Mouse (Mus musculus) cortical plate, adult 2 months (tissue): ENCODE results near the gene Tnfaip8l2. TPM values are rescaled to one million over a fixed set of nuclear protein-coding genes. Genes with fewer than 3 reads are reported as not detected.

Experiments
- H3K27ac ChIP-seq: fragments of 200-500 bp; 2 replicates; pipeline ENCODE4 v1.5.1; 2012; ENCODE audit warnings: low read length, control low read depth, inconsistent platforms; ENCODE audit not compliant: insufficient read depth
- H3K4me1 ChIP-seq: fragments of 200-500 bp; 2 replicates; pipeline ENCODE4 v1.6.1; 2011; ENCODE audit warnings: low read length; ENCODE audit not compliant: control insufficient read depth, insufficient read depth
- H3K4me3 ChIP-seq: fragments of 200-500 bp; 2 replicates; pipeline ENCODE4 v1.5.1; 2011; ENCODE audit warnings: mild to moderate bottlenecking, low read length, control low read depth; ENCODE audit not compliant: insufficient read depth
- CTCF ChIP-seq: fragments of 200-500 bp; IDR thresholded peaks from 2 replicates; pipeline ENCODE4 v1.5.1; 2011; ENCODE audit warnings: mild to moderate bottlenecking, control low read depth, low read length; ENCODE audit not compliant: insufficient read depth; ENCODE audit errors: extremely low read depth
- POLR2A ChIP-seq: fragments of 200-500 bp; IDR thresholded peaks from 2 replicates; pipeline ENCODE4 v1.6.1; 2011; ENCODE audit warnings: mild to moderate bottlenecking, low read length, control low read depth; ENCODE audit not compliant: insufficient read depth; ENCODE audit errors: extremely low read depth
- polyA plus RNA-seq: library from polyadenylated mRNA; depleted of rRNA; stranded (reverse); fragments of >200 nt; gene quantifications from 2 replicates; pipeline ENCODE4 v1.2.3, GENCODE M21; 2012; rRNA removed

The Tnfaip8l2 gene
- polyA plus RNA-seq, result 5.1 and 5.2 TPM in 2 replicates

- Histone ChIP-seq H3K4me1 (no peaks in the 10 kb centered on the region), H3K27ac (no peak within 1 kb of the TSS), H3K4me3 (peak within 1 kb of the TSS; percentile 15; the same call in 1 of the 2 replicates)
- TF ChIP-seq POLR2A (no peak), CTCF (no peak)
These were observed at the start of gene Tnfaip8l2 for GRCm38 (mm10) chr3:95141952-95142616. Tnfaip8l2 (minus strand) TSS chr3:95142360.

DNA sequence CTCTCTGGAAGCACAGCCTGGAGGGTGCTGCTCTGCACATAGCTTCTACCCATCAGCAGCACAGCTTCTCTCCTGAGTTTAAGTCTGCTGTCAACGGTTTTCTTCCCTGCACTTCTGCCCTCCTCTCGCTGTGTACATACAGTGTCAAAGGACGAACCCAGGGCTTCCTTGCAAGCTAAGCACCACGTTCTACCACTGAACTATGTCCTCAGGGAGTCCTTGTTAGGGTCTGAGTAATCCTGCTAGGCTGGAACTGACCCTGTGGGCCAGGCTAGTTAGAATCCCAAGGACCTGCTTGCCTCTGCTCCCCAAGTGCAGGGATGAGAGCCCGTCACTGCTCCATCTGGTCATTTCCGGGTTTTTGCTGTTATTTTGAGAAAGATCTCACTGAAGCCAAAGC, 44.7 kb upstream of the Tnfaip8l2 start:
- TF ChIP-seq POLR2A (no peak), CTCF (no peak)
- Histone ChIP-seq H3K4me3 (no peak overlapping the region), H3K4me1 (no peaks in the 10 kb centered on the region), H3K27ac (no peak overlapping the region)

DNA sequence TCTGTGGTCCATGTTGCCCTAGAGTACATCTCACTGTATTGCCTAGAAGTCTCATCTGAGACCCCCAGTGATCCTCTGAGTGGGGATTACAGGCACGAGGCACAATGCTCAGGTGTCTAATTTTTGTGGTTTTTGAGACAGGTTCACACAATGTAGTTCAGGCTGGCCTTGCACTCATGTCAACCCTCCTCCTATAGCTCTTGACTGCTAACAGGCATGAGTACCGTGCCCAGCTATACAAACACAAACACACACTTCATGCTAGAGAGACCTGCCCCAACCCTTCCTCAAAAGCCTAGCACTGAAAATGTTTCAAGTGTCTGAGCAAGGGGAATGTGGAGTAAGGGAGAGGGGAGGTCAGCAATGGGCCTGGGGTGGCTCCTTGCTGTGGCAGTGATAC, 43.9 kb upstream of the Tnfaip8l2 start:
- H3K27ac ChIP-seq, result no peak overlapping the region
- H3K4me1 ChIP-seq, result no peaks in the 10 kb centered on the region
- TF ChIP-seq CTCF (no peak), POLR2A (no peak)
- no peak overlapping the region for H3K4me3 ChIP-seq

GRCm38 (mm10) chr3:95184796-95185577, 42.8 kb upstream of the Tnfaip8l2 start:
- TF ChIP-seq POLR2A (no peak), CTCF (no peak)
- Histone ChIP-seq H3K27ac (no peak overlapping the region), H3K4me3 (no peak overlapping the region), H3K4me1 (no peaks in the 10 kb centered on the region)

DNA sequence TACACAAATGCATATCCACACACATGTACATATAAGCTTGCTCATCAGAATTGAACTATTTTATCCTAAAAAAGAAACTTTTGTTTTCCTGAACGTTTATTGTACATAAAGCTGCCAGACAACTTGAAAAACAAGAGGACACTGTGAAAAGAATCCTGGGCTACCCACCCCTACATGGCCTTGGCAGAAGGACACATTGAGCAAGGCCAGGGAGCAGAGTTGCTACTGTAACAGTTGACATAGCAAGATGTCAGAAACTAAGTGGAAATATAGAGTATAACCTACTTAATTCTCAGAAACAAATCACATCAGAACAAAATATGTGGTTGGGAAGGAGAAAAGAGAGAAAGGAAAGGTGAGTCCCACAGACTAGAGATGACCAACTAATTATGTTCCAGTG, 39.7 kb upstream of the Tnfaip8l2 start:
- Histone ChIP-seq H3K27ac (no peak overlapping the region), H3K4me3 (no peak overlapping the region), H3K4me1 (no peaks in the 10 kb centered on the region)
- no peak for TF ChIP-seq POLR2A
- no peak for TF ChIP-seq CTCF

DNA sequence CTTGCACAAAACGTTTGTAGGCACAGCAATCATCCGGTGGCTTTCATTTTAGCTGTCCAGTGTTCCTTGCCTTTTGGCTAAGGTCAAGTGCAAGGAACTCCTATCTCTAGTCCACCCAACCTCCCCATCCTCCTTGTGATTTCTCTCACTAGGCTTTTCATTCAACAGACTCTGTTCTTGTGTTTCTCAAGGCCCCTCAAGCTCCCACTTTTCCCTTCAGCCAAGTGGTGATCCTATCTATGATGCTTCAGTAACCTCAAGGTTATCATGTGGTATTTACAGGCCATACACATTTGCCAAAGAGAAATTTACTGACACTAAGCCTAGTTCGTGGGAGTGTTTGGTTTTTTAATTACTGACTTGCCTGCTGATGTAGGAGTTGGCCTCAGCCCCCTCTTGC, 37.7 kb upstream of the Tnfaip8l2 start:
- Histone ChIP-seq H3K4me1 (no peaks in the 10 kb centered on the region), H3K27ac (no peak overlapping the region), H3K4me3 (no peak overlapping the region)
- TF ChIP-seq POLR2A (no peak), CTCF (no peak)

DNA sequence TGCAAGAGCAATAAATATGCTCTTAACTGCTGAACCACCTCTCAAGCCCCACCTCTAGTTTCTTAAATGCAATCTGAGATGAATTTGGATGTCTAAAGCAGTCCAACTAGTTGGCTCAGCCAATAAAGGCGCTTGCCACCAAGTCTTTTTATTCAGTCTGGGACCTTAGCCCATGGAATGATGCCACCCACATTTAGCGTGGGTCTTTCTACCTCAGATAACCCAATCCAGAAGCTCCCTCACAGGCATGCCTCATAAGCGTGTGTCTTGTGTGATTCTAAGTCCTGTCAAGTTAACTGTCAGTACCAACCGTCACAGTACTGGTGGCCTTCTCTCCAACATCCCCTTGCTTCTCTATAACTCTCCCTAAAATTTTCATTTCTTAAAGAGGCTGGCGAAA, 36.8 kb upstream of the Tnfaip8l2 start:
- no peak for TF ChIP-seq CTCF
- TF ChIP-seq POLR2A, result no peak
- no peaks in the 10 kb centered on the region for H3K4me1 ChIP-seq
- no peak overlapping the region for H3K27ac ChIP-seq
- H3K4me3 ChIP-seq, result no peak overlapping the region

DNA sequence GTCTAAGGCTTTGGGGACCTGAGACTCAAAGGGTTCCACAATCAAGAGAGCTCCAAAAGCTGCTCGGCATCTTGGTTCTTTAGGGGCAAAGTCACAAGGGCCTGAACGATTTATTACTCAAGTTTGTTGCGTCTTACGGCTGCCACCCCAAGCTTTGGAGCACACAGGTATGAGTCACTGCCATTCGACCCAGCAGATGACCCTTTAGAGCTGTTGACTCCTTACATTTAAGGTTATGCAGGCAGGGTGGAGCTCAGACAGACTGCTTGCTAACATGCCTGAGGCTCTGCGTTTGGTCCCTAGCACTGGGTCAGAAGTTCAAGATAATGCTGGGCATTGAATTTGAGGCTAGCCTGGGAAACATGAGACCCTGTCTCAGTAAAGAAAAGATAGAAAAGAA, 35.4 kb upstream of the Tnfaip8l2 start:
- no peak overlapping the region for H3K4me3 ChIP-seq
- TF ChIP-seq CTCF (no peak), POLR2A (no peak)

DNA sequence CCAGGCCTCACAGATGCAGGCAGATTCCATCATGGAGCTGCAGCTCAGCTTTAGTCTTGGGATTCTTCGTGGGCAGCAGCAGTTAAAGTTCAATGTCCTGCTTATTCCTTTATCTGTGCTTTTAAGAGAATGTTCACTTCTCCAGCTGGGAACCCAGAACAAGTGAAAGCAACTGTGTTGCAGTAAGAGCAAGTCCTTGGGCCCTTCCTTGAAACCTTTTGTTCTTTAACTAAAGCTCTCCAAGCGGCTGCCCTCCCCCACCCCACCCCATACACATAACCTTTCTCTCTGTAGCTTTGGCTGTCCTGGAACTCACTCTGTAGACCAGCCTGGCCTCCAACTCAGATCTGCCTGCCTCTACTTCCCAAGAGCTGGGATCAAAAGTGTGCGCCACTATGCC, 34.3 kb upstream of the Tnfaip8l2 start:
- H3K4me1 ChIP-seq, result no peaks in the 10 kb centered on the region
- TF ChIP-seq POLR2A, result no peak
- TF ChIP-seq CTCF, result no peak
- no peak overlapping the region for H3K27ac ChIP-seq
- no peak overlapping the region for H3K4me3 ChIP-seq

More for the DNA sequence above, 35.4 kb upstream of the Tnfaip8l2 start:
- no peak overlapping the region for H3K27ac ChIP-seq
- no peaks in the 10 kb centered on the region for H3K4me1 ChIP-seq

DNA sequence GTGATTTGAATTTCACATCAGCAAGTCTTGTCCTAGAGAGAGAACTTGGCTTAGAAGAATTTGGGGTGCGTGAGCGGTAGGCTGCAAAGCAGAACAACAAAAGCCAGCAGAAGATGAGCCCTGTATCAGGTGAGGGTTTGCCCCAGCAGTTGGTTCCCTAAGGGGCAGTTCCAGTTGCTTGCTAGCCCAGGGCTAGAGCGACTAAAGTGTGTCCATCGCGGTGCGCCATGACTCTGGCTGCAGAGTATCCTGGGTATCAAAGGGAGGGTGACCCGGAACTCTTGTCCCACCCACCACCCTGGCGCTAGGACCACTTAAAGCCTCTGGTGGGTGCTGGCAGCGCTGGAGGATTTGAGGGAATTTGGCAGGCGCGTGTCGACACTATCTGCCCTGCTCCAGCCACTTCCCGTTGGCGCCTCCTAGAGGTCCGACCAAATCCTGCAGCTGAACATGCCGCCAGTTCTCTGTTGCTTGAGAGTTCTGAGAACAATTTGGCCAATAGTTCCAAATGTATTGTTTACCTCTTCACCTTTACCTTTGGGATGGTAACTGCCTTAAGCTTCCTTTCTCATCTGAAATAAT, 31.9 kb upstream of the Tnfaip8l2 start:
- Histone ChIP-seq H3K27ac (no peak overlapping the region), H3K4me3 (no peak overlapping the region), H3K4me1 (no peaks in the 10 kb centered on the region)
- TF ChIP-seq CTCF (peak; percentile 68), POLR2A (no peak)
